Mouse (Mus musculus): Measurements from ENCODE around the gene Lyrm1.

The Lyrm1 gene

DNA sequence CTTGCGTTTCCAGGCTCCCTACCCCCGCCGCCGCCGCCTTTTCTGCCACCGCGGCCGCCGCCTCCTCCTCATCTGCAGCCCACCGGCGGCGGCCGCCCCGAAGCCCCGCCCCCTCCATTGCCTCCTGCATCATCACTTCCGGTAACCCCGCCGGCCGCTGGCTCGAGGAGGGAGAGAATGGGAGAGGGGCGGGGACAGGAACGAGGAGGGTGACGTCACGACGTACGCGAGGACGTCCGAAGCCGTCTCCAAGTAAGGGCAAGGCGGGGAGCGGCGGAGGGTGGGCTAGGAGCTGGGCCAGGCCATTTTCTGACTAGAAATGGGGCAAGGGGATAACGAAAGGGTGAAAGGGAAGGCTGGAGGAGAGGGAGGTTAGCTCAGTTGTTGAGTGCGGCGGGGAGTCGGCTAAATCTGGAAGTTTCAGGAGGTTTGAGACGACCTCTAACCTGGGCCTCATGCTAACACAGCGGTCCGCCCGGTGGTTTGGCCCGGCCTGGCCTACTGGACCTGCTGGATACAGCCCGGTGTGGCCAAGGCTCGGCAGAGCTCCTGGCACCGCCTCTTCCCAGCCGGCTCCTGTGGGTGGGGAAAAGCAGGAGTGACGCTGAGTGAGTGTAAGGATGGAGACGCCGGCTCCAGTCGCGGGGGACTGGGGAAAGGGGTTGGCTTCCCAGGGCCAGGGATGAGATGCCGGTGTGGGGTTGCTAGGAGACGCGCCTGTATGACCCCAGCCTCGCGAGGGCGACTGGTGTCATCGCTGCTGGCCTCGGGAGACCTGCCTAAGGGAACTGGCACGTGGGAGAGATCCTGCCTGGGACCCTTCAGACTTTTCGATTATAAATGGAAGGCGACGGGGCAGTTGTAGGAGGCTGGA is at the start of gene Lyrm1, which contains the start of gene Dcun1d3:
Gene Lyrm1 (plus strand): TSS at position 223 of the 874 bp plus-strand sequence.
Gene Dcun1d3 (minus strand): TSS at position 660 of the 874 bp plus-strand sequence.
- DNase-seq (ENCODE audit: low read depth): peak; percentile 96

DNA sequence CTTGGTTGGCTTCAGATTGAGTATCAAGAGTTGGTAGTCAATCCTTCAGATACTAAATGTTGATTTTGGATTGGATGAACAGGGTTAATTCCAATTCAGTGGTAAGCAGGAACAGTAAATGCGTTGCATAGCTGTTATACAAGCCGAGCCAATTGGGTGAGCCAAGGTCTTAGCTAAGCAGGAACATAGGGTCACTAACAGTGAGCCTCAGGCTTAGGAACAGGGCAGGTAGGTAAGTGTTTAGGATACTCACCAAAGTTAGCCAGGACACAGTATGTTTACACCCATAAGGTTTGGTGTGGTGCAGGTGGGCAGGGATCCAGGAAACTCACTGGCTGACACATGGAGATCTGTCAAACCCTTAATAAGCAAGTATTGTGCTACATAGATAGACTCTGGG is 48.3 kb upstream of the Lyrm1 start:
- no peak for DNase-seq (ENCODE audit: low read depth)

DNA sequence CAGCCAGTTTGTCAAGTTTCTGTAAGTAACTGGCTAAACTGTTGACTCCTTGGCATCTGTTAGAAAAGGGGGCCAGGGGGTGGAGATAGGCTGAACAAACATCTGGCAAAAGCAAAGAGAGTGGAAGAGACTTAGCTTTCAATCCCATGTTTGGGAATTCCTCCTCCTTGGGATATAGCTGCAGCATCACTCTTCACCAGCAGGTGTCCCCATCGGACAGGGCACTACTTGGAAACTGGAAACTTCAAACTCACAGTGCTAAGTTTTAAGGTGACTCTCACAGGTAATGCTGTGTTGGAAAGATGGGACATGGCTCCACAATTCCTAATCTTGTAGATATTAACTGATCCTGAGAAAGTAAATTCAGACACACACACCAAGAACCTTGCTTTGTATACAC is 46.6 kb upstream of the Lyrm1 start:
- DNase-seq (ENCODE audit: low read depth): peak; percentile 56

DNA sequence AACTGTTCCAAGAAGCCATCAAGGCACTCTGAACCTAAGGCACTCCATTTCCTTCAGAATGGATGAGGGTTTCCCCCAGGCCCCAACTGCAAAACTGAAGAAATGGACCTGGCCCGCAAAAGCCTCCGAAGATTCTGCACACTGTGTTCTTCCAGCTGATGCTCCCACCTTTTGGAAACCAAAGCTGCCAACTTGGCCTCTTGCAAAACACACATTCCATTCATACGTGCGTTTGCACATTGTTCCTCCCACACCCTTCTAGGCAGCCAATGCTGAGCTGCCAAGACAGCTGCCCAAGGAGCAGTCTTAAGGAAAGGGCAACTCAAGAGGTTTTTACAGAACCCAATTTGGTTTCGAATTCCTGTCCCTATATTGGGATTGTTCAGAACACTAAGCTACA is 44.9 kb upstream of the Lyrm1 start:
- DNase-seq (ENCODE audit: low read depth): no peak

DNA sequence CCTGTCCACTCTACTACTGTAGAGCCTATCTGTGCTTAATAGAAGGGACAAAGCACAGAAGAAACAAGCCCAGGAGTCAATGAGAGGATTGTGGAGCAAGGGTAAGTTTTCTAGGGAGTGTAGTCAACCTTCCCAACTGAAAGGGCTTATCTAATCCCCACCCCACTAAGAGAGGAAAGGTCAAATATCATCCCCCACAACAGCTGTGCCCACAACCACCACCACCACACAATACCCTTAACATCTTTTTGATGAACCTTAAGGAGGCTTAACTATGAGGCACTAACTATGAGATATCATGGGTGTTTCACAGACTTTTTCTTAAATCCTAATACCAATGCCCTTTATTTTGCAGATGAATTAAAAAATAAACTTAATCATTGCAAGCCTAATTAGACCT is 43.2 kb upstream of the Lyrm1 start:
- DNase-seq (ENCODE audit: low read depth): no peak

DNA sequence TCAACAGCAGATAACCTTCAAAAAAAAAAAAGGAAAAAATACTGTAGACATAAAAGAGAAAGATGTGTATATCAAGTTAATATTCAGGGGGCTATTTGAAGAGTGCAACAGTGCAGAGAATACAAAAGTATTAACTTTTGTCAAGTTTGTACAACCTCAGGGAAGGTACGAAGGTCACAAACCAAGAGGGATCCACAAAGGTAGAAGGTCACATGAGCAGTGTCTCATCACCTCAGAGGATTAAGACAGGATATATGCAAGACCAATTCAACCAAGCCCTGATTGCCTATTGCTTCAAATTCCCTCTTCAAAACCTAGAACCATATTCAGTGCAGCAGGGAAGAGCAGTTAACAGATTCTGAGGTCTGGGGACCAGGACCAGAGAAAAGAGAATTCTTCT is 42.5 kb upstream of the Lyrm1 start:
- no peak for DNase-seq (ENCODE audit: low read depth)

DNA sequence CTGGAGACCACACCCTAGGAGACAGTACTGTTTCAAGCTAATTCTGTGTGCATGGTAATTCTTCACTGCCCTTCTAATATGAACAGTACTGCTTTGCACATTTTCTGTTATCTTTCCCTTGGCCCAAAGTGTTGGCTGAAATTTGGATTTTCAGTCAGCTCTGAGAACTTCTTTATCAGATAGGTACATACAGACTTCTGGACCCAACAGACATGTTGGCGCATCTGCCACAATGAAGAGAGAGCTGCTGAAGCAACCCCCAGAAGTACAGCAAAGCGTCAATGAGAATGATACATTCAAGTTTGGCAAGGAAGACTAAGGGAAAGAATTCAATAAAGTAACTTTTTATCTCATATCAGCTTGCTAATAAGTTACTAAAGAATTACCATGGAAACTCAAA is 41.3 kb upstream of the Lyrm1 start:
- no peak for DNase-seq (ENCODE audit: low read depth)

DNA sequence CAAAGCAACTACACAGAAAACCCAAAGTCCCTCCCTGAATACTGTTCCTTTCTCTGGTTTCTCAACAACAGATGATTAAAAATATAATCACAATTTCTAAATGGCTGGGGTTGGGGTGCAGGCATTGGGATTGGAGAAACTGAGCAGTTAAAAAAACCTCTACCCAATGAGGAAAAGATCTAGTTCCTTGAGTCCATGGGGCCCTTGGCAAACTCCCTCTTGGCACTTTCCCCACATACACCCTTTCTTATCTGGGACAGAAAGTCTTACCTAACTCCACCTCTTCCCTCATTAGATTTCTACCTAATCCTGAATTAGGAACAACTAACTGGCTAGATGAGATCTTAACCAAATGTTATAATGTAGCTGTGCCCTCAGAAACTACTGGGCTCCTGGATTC is 40.6 kb upstream of the Lyrm1 start:
- DNase-seq (ENCODE audit: low read depth): no peak

DNA sequence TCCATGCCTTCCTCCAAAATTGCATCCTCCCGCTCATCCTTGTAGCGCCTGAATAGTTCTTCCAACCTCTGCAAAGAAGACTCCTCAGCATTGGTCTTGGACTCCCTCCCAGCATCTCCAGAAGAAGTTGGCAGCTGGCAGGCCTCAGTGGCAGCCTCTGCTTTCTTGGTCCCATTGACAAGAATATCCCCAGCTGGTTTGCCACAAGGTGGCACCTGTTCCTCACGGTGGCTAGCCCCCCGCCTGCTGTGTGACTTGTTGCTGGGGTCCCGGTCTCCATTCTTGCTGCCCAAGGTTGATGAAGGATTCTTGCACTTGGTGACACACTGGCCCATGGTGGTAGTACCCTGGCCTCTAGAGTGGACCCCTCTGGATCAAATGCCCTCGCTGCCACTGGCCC is 36.2 kb upstream of the Lyrm1 start:
- no peak for DNase-seq (ENCODE audit: low read depth)

DNA sequence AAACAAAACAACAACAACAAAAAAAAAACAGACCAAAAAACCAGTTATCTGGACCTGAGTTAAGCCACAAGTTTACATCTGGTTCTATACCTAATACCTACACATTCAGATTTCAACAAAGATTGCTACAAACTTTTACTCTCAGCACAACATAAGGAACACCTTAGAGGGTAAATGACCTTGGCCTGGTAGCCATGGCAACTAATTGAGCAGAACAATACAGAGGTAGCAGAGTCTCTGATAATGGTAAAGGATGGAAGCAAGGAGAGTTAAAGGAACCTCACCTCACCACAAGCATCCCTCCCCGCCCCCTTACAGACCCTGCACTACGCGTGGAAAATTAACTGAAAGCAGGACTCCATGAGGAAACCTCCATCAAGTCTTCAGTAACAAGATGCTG is 35.5 kb upstream of the Lyrm1 start:
- DNase-seq (ENCODE audit: low read depth): no peak

DNA sequence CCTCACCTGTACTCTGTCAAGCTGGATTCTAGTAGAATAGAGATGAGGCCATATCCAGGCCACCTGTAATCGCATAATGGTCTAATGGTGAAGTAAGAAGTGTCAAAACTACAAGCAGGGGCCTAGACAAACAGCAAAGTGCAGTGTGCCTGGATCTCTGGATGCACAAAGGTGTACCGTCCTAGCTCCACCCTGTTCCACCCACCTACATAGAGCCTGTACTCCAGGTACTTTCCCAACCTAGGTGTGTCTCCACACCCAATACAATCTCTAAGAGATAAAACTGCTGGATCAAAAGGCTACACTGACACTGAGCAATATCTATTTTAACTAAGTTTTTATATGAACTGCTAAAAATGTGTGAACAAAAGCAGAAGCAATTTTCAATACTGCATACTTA is 35.1 kb upstream of the Lyrm1 start:
- DNase-seq (ENCODE audit: low read depth): no peak

DNA sequence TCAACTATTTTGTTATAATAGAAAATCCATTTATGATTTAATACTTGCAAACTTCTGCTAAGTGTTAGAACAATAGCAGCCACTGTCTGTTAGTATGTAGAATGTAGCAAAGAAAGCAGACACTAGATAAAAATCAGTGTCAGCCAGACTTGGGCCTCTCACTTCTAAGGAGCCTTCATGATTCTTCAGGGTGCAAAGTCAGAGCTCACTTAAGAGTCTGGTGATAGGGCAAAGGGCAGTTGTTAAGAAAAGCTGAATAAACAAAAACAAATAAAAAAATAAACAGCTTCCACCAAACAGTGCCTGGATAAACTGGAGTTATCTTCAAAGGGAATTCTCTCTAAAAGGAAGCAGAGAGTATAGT is 34.7 kb upstream of the Lyrm1 start:
- DNase-seq (ENCODE audit: low read depth): no peak

DNA sequence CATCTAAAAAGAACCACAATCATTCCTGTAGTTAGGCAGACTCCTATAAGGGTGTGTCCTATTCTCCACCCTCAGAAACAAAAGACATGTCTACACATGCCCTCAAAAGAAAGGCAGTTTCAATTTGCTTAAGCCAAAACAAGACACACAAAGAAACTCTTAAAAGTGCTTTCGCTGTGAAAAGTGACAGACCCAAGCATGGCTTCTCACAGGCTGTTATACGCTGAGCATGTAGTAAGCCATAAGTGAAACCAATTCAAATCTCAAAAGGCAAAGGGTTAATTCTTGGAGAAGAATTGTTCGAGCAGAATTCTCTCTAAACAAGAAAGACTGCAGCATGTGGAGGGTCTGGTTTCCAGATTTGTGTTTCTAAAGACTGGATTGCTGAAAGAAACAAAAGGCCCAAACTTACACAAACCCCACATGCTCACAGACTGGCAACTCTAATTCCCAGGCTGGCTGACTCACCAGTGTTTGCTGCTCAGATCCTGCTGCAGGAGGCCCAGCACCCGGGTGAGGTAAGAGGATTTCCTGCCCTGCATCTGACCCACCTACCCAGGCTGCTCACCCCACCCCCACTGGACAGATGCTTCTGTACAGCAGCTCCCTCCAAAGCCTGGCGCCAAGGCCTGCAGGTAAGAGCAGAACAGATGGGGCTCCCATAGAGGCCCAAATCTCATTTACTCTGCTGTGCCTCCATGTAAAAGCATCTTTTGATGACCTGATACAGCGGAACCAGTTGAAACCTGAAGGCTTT is 34.1 kb upstream of the Lyrm1 start:
- peak; percentile 72 for DNase-seq (ENCODE audit: low read depth)

DNA sequence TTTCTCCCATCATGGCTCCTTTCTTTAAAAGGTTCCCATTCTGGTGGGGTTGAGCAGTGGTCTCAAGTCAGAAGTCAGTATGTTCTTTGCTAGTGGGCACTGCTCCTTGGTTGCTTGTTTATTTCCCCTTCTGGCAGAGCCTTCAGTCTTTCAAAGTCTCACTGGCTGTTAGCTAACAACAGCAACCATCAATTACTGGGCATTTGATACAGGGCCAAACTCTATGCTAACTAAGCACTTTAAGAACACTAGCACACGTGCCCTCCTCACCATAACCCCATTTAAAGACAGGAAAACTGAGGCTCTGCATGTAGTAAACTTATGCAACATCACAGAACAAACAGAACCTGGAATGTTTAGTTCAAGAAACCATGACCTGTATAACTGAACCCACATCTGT is 33.5 kb upstream of the Lyrm1 start:
- no peak for DNase-seq (ENCODE audit: low read depth)

DNA sequence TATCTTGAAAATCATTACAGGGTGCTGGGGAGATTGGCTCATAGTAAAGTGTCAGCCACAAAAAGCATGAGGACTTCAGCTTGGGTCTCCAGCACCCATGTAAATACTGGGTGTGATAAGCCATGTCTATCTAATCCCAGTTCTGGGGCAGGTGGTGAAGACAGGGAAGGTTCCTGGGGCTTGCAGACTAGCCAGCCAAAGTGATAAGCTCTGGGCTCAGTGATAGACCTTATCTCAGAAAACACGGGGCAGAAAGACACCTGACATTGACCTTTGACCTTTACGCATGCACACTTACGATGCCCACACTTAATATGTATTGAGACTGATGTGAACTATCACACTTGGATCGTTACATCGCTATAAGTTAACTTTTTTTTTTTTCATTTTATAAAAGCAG is 31.2 kb upstream of the Lyrm1 start:
- DNase-seq (ENCODE audit: low read depth): no peak

DNA sequence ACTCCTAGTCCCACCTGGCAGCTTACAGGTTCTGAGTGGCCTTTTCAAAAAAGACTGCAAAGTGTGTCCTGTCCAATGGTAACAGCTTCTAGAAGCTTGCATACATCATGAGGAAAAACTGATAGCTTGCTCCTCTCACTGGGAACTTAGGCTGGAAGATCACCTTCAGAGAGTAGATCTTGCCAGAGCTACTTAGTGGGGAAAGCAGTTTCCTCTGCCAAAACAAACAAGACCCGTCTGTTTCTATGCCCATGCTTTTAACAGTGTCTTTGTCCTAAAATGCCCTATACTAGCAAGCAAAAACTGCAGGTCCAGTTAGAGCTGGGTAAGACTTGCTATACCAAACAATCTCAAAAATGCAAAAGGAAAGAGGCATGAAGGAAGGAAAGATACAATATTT is 29.5 kb upstream of the Lyrm1 start:
- DNase-seq (ENCODE audit: low read depth): no peak

DNA sequence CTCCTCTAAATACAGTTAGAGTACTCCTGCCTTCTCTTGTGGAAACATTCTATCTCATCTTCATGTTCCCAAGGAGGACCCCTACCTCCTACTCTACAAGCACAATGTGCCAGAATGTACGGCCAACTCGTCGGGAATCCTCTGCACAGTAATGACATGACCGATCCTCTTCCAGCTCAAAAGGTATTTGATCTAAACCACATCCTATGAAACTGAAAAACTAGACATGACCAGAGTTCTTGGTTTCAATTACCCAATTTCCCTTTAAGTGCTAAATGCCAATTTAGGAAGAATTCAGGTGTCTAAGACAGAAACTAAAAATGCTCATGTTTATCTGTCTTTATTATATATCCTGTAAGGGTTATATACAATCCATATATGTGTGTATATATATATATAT is 23.5 kb upstream of the Lyrm1 start:
- DNase-seq (ENCODE audit: low read depth): peak; percentile 31

DNA sequence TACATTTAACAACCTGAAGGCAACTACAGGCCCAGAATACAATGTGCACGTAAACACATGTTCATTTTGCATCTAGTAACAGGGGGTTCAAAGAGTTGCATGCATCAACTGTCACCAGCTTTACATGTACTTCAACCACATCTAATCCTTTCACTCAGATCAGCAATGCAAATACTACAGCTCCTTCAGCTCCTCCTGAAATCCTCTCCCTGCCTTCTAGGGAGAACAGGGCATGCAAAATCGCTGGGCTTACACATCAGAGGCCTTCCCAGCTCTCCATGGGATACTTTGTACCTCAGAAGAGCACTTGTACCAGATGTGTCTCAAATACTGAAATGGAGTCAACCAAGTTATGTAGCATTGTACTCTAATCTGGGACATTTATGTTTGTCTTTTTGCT is 22.6 kb upstream of the Lyrm1 start:
- no peak for DNase-seq (ENCODE audit: low read depth)

DNA sequence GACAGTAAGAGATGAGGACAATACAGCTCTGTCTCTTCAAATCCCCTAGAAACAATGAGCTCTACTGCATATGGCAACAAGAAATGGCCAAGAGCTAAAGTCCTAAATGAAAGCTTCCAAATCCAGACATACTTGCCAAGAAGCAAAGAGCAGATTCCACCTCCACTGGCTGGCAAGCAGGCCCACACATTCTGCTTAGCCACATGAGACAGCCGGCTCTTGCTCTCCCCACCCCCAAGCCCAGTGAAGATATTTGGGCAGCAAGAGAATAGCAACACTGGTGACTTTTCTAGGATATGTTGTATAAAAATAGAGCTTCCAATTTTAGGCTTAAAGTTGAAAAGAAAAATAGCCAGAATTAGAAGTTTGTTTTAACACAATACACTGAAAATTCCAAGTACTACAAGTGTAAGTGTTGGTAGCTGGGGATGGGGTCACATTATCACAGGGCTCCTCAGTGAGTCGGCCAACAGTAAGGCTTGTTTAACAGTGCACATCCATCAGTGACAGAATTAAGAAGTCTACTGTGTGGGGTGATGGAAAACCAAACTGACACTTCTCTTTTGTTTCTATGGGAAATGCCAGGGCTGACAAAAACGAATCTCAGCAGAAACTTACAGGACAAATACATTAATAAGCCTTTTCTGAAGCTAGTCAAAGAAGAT is 19.8 kb upstream of the Lyrm1 start:
- DNase-seq (ENCODE audit: low read depth): no peak

DNA sequence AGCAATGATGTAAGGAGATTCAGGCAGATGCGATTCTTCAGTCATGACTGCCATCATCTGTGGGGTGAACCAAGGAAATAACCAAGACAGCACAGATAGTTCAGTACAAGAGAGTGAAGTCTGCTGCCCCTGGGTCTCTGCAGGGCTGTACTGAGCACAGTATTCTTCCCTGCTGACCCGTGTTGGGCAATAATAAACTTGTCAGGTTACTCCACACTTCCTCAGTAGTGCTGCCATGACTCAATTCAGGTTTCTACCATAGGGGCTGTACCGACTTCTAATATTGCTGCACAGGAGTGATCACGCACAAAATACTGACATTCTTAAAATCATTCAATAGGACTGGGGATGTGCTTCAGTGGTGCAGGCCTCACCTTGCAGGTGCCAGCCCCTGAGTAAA is 16.5 kb upstream of the Lyrm1 start:
- no peak for DNase-seq (ENCODE audit: low read depth)

DNA sequence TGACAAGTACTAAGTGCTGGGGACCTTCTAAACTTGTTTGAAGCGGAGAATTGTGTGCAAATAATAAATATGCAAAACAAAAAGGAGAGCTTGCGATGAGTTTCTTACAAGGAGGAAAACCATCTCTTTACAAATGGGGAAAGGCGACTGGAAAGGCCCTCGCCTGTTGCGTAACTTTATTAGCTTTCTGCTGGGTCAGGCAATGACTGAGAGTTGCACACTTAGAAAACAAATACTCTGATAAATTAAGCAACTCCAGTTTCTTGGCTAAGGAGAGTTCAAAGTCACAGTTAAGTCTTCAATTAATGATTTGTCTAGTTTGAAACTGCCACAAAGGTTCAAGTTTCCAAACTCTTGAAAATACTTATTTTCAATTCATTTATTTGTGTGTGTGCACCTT is 15.3 kb upstream of the Lyrm1 start:
- no peak for DNase-seq (ENCODE audit: low read depth)

DNA sequence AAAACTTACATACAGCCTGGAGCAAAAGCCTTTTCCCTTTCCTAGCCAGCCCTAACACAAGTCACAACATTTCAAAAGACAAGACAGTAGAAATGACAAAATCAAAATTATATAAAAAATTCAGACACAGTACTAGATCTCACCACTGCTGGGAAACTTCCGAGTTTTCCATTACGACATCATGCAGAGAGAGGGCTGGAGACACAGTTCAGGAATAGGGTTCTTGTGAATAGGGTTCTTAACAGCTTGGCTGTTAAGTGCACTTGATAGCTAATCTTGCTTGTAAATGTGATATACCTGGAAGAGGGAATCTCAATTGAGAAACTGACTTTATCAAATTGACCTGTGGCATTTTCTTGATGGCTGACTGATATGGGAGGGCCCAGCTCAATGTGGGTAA is 14.4 kb upstream of the Lyrm1 start:
- DNase-seq (ENCODE audit: low read depth): no peak

DNA sequence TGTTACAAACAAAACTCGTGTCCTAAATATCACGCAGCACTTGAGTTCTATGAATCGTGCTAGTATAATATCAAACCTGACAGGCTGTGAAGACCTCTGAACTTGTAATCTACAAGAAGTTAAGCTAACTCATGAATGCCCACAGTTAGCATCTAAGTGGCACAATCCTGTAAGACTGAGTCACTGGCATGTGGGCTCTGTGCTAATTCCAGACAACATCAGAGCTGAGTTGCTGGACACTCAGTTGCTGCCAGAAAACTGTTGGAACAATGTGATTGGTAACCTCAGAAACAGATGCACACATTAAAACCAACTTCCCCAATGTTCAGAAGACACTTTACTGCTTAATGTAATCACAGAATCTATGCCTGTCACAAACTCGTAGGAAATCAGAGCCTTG is 7.8 kb upstream of the Lyrm1 start:
- DNase-seq (ENCODE audit: low read depth): no peak

All from naive thymus-derived CD4-positive, alpha-beta T cell, adult 2 months (primary cell).